Mouse (Mus musculus) lung, postnatal 10 days (tissue): ENCODE measurements at regions not wholly inside any gene's neighbourhood (a gene's known extent, or its start where the extent isn't known, plus 50 kb on each side); places are given as distances from the start of the nearest gene placed in this dataset.
A peak's percentile ranks its signal among the peaks of the same experiment; 100 is the strongest.

Source experiments
- DNase-seq: peaks from one replicate; pipeline ENCODE4 v3.0.0; 2021

GRCm38 (mm10) chr14:15603954-15604523 is 165.3 kb upstream of the Lrrc3b start:
- no peak for DNase-seq

- DNase-seq, result no peak
Measured at GRCm38 (mm10) chr14:15610166-15610565, 171.4 kb upstream of the Lrrc3b start.

GRCm38 (mm10) chr14:15634581-15634980 is 195.8 kb upstream of the Lrrc3b start:
- DNase-seq, result no peak

- no peak for DNase-seq
Measured at GRCm38 (mm10) chr14:15637681-15638080, 198.9 kb upstream of the Lrrc3b start.

GRCm38 (mm10) chr14:15638869-15639268 is 200.1 kb upstream of the Lrrc3b start:
- no peak for DNase-seq

GRCm38 (mm10) chr14:15660886-15661285 is 222.1 kb upstream of the Lrrc3b start:
- DNase-seq, result no peak

- no peak for DNase-seq
Measured at GRCm38 (mm10) chr14:15672292-15672691, 233.5 kb upstream of the Lrrc3b start.

GRCm38 (mm10) chr14:15677218-15677617 is 238.4 kb upstream of the Lrrc3b start:
- no peak for DNase-seq

GRCm38 (mm10) chr14:15679456-15679855 is 240.7 kb upstream of the Lrrc3b start:
- no peak for DNase-seq

GRCm38 (mm10) chr14:15698001-15698400 is 259.2 kb upstream of the Lrrc3b start:
- no peak for DNase-seq

GRCm38 (mm10) chr14:15698607-15699006 is 259.8 kb upstream of the Lrrc3b start:
- no peak for DNase-seq

GRCm38 (mm10) chr14:15722135-15722534 is 283.3 kb upstream of the Lrrc3b start:
- peak; percentile 37 for DNase-seq

- no peak for DNase-seq
Measured at GRCm38 (mm10) chr14:15746629-15747238, 307.9 kb upstream of the Lrrc3b start.

GRCm38 (mm10) chr14:15769846-15770448 is 331.2 kb upstream of the Lrrc3b start:
- peak; percentile 1 for DNase-seq

GRCm38 (mm10) chr14:15784727-15785126 is 345.9 kb upstream of the Lrrc3b start:
- DNase-seq, result no peak

GRCm38 (mm10) chr14:15785230-15785629 is 346.4 kb upstream of the Lrrc3b start:
- DNase-seq, result peak; percentile 2

GRCm38 (mm10) chr14:15795698-15796097 is 356.9 kb upstream of the Lrrc3b start:
- no peak for DNase-seq

- DNase-seq, result no peak
Measured at GRCm38 (mm10) chr14:15797019-15797418, 358.2 kb upstream of the Lrrc3b start.

- DNase-seq, result no peak
Measured at GRCm38 (mm10) chr14:15801477-15802099, 362.8 kb upstream of the Lrrc3b start.

GRCm38 (mm10) chr14:15809083-15809482 is 370.3 kb upstream of the Lrrc3b start:
- no peak for DNase-seq

- DNase-seq, result no peak
Measured at GRCm38 (mm10) chr14:15841390-15842023, 402.7 kb upstream of the Lrrc3b start.

GRCm38 (mm10) chr14:15842024-15842599 is 403.3 kb upstream of the Lrrc3b start:
- no peak for DNase-seq

- DNase-seq, result no peak
Measured at GRCm38 (mm10) chr14:15868520-15868919, 380.6 kb upstream of the Ngly1 start.
